Mouse (Mus musculus): ENCODE measurements at regions not wholly inside any gene's neighbourhood (a gene's known extent, or its start where the extent isn't known, plus 50 kb on each side); places are given as distances from the start of the nearest gene placed in this dataset.

DNA sequence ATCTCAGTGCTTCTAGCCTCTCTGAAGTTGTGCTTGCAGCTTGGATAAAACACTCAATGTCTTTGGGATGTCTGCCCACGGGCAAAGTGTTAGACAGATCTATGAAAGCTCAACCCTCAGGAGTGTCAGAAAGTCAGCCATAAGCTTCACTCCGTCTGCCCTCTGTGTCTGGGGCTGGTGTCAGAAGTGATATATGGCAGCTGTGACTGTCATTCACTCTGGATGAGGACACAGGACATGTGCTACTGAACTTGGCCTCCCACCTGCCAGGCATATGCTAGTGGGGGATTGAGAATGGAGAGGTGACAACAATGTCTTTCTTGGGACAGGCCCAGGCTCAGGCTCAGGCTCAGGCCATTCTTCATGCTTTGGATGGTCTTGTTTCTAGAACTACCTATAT is 366.7 kb downstream of the Eipr1 start:
- Histone ChIP-seq H3K4me3 (ENCODE audit: low read depth, low read length) (no peak overlapping the region), H3K36me3 (ENCODE audit: insufficient read depth, low read length) (no peaks in the 10 kb centered on the region), H3K9ac (replicated peaks; ENCODE audit: low read length, poor library complexity, severe bottlenecking) (no peak overlapping the region), H3K27me3 (ENCODE audit: insufficient read depth, low read length) (no peaks in the 10 kb centered on the region), H3K9me3 (ENCODE audit: low read length) (no peaks in the 10 kb centered on the region), H3K27ac (ENCODE audit: low read depth, low read length) (no peak overlapping the region), H3K4me2 (ENCODE audit: low read depth, low read length, poor library complexity, severe bottlenecking) (no peak overlapping the region), H3K4me1 (ENCODE audit: insufficient read depth, low read length) (no peaks in the 10 kb centered on the region)
- WGBS: 93% methylated on average over 2 of the region's 2 CpGs
- no peak for TF ChIP-seq CTCF (IDR thresholded peaks at IDR 0.05)
- no peak for DNase-seq (ENCODE audit: low spot score)
- no peak for ATAC-seq (ENCODE audit: low FRiP score)

DNA sequence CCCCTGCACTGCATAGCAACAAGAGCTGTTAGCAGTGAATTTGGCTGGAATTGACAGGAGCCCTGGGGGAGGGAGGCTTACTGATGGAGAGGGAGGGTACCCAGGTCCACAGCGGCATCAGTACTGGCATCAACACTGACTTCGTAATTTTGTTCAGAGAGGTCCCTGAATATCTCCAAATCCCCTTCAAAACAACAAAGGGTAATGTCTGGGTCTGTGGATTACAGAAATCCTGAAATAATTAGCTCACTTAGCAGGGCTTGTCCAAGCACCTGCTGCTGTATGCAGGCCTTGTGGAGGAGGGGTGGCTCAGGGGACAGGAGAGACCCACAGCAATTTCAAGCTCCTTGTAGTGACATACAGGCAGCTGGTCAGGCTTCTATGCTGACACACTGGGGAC is 369.6 kb downstream of the Eipr1 start:
- TF ChIP-seq CTCF (IDR thresholded peaks at IDR 0.05): no peak
- H3K27me3 ChIP-seq (ENCODE audit: insufficient read depth, low read length): no peaks in the 10 kb centered on the region
- no peaks in the 10 kb centered on the region for H3K36me3 ChIP-seq (ENCODE audit: insufficient read depth, low read length)
- DNase-seq (ENCODE audit: low spot score) (peak; percentile 35), ATAC-seq (ENCODE audit: low FRiP score) (no peak)
- no peak overlapping the region for H3K27ac ChIP-seq (ENCODE audit: low read depth, low read length)
- 31% methylated on average over 2 of the region's 2 CpGs for WGBS
- H3K4me3 ChIP-seq (ENCODE audit: low read depth, low read length): no peak overlapping the region
- H3K4me1 ChIP-seq (ENCODE audit: insufficient read depth, low read length): no peaks in the 10 kb centered on the region
- no peaks in the 10 kb centered on the region for H3K9me3 ChIP-seq (ENCODE audit: low read length)
- H3K9ac ChIP-seq (replicated peaks; ENCODE audit: low read length, poor library complexity, severe bottlenecking): no peak overlapping the region
- H3K4me2 ChIP-seq (ENCODE audit: low read depth, low read length, poor library complexity, severe bottlenecking): no peak overlapping the region

GRCm38 (mm10) chr12:29122931-29123330 is 371.3 kb downstream of the Eipr1 start:
- Histone ChIP-seq H3K27ac (ENCODE audit: low read depth, low read length) (no peak overlapping the region), H3K4me2 (ENCODE audit: low read depth, low read length, poor library complexity, severe bottlenecking) (no peak overlapping the region), H3K4me1 (ENCODE audit: insufficient read depth, low read length) (no peaks in the 10 kb centered on the region), H3K36me3 (ENCODE audit: insufficient read depth, low read length) (no peaks in the 10 kb centered on the region), H3K4me3 (ENCODE audit: low read depth, low read length) (no peak overlapping the region), H3K27me3 (ENCODE audit: insufficient read depth, low read length) (no peaks in the 10 kb centered on the region), H3K9me3 (ENCODE audit: low read length) (no peaks in the 10 kb centered on the region), H3K9ac (replicated peaks; ENCODE audit: low read length, poor library complexity, severe bottlenecking) (no peak overlapping the region)
- ATAC-seq (ENCODE audit: low FRiP score): no peak
- no peak for DNase-seq (ENCODE audit: low spot score)
- TF ChIP-seq CTCF (IDR thresholded peaks at IDR 0.05): no peak
- WGBS: 84% methylated on average over 4 of the region's 4 CpGs

DNA sequence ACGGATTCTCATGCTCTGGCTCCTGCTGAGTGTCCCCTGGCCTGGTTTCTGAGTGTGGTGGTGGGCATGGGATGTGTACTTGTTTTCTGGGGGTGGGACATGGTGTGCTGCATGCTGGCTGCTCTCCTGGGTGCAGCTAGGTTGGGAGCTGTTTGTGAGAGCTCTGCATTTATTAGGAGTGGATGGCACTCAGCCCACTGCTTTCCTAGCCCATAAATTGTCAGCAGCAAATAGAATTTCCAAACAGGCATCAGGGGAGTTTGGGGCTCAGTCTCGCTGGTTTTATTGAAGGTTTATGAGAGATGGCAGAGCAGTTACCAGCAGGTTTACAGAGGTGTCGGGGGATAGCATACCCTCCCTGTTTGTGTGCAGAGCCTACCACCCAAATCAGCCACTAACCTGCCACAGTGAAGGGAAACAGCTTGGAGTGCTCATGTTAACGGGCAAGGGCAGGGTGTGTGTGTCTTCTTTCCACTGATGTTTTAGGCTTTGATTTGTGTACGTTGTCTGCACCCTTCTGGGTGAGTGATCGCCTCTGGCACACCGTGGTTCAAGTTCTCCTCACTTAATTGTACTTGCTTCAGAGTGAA is 372.6 kb downstream of the Eipr1 start:
- no peak overlapping the region for H3K9ac ChIP-seq (replicated peaks; ENCODE audit: low read length, poor library complexity, severe bottlenecking)
- WGBS: 40% methylated on average over 7 of the region's 7 CpGs
- no peak for ATAC-seq (ENCODE audit: low FRiP score)

DNA sequence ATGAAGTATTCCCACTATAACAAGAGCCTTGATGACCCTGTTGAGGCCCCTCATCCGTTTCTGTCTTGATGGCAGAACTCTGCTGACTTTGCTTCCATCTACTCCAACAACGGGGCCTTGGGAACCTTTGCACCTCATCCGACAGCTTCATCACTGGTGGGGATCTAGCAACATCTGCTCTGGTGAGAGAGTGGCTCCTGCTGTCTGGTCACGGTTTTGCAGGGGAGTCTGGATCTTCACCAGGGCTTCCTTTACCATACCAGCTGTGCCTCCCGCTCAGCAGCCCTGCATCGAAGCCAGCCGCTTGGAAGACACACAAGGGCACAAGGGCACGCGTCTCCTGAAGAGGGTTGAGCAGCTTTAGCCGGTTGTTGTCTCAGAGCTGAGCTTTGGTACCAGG is 377.2 kb downstream of the Eipr1 start:
- Histone ChIP-seq H3K27ac (ENCODE audit: low read depth, low read length) (no peak overlapping the region), H3K4me1 (ENCODE audit: insufficient read depth, low read length) (no peaks in the 10 kb centered on the region), H3K9ac (replicated peaks; ENCODE audit: low read length, poor library complexity, severe bottlenecking) (no peak overlapping the region), H3K4me3 (ENCODE audit: low read depth, low read length) (no peak overlapping the region), H3K4me2 (ENCODE audit: low read depth, low read length, poor library complexity, severe bottlenecking) (no peak overlapping the region), H3K9me3 (ENCODE audit: low read length) (no peaks in the 10 kb centered on the region), H3K36me3 (ENCODE audit: insufficient read depth, low read length) (no peaks in the 10 kb centered on the region), H3K27me3 (ENCODE audit: insufficient read depth, low read length) (no peaks in the 10 kb centered on the region; the same call in 1 of the 2 replicates)
- ATAC-seq (ENCODE audit: low FRiP score) (no peak), DNase-seq (ENCODE audit: low spot score) (peak; percentile 74)
- peak; percentile 75 for TF ChIP-seq CTCF (IDR thresholded peaks at IDR 0.05)
- WGBS: 45% methylated on average over 10 of the region's 10 CpGs

More for the DNA sequence above, 372.6 kb downstream of the Eipr1 start:
- Histone ChIP-seq H3K4me3 (ENCODE audit: low read depth, low read length) (no peak overlapping the region), H3K36me3 (ENCODE audit: insufficient read depth, low read length) (no peaks in the 10 kb centered on the region), H3K27ac (ENCODE audit: low read depth, low read length) (peak overlapping the region; percentile 4; the same call in 1 of the 2 replicates), H3K9me3 (ENCODE audit: low read length) (no peaks in the 10 kb centered on the region), H3K4me1 (ENCODE audit: insufficient read depth, low read length) (no peaks in the 10 kb centered on the region), H3K27me3 (ENCODE audit: insufficient read depth, low read length) (no peaks in the 10 kb centered on the region), H3K4me2 (ENCODE audit: low read depth, low read length, poor library complexity, severe bottlenecking) (no peak overlapping the region)
- no peak for TF ChIP-seq CTCF (IDR thresholded peaks at IDR 0.05)
- peak; percentile 35 for DNase-seq (ENCODE audit: low spot score)

GRCm38 (mm10) chr12:29129331-29129730 is 377.7 kb downstream of the Eipr1 start:
- no peaks in the 10 kb centered on the region for H3K9me3 ChIP-seq (ENCODE audit: low read length)
- peak; percentile 24 for DNase-seq (ENCODE audit: low spot score)
- ATAC-seq (ENCODE audit: low FRiP score): no peak
- no peaks in the 10 kb centered on the region for H3K4me1 ChIP-seq (ENCODE audit: insufficient read depth, low read length)
- H3K4me2 ChIP-seq (ENCODE audit: low read depth, low read length, poor library complexity, severe bottlenecking): no peak overlapping the region
- H3K36me3 ChIP-seq (ENCODE audit: insufficient read depth, low read length): no peaks in the 10 kb centered on the region
- no peaks in the 10 kb centered on the region; the same call in 1 of the 2 replicates for H3K27me3 ChIP-seq (ENCODE audit: insufficient read depth, low read length)
- H3K27ac ChIP-seq (ENCODE audit: low read depth, low read length): no peak overlapping the region
- 54% methylated on average over 4 of the region's 4 CpGs for WGBS
- no peak for TF ChIP-seq CTCF (IDR thresholded peaks at IDR 0.05)
- H3K9ac ChIP-seq (replicated peaks; ENCODE audit: low read length, poor library complexity, severe bottlenecking): no peak overlapping the region
- no peak overlapping the region for H3K4me3 ChIP-seq (ENCODE audit: low read depth, low read length)

All from midbrain, postnatal 0 days (tissue).